Mouse (Mus musculus) embryonic fibroblast, embryonic 13.5 days (primary cell): ENCODE data around the gene C2cd4a.

Experiments
- CTCF ChIP-seq: IDR thresholded peaks from 2 replicates; pipeline ENCODE4 v1.5.1; 2011; ENCODE audit warnings: mild to moderate bottlenecking, control low read depth, low read length, moderate library complexity, borderline replicate concordance; ENCODE audit not compliant: insufficient read depth
- POLR2A ChIP-seq: IDR thresholded peaks from 2 replicates; pipeline ENCODE4 v1.6.1; 2011; ENCODE audit warnings: low read depth, mild to moderate bottlenecking, control low read depth, low read length, moderate library complexity

GRCm38 (mm10) chr9:67846089-67846488 is 14.0 kb upstream of the C2cd4a start:
- no peak for TF ChIP-seq POLR2A
- no peak for TF ChIP-seq CTCF
